Mouse (Mus musculus): ENCODE measurements around the gene Dnm3. TPM values are rescaled to one million over a fixed set of nuclear protein-coding genes. Genes with fewer than 3 reads are reported as not detected.

Gene Dnm3
- polyA plus RNA-seq, 1 experiment from 2014 or later: 6.5 TPM

- Histone ChIP-seq H3K4me3 (ENCODE audit: low read length) (no peak overlapping the region), H3K27ac (ENCODE audit: low read depth, low read length) (no peak overlapping the region), H3K36me3 (ENCODE audit: control insufficient read depth, insufficient read depth, low read length) (no peaks in the 10 kb centered on the region), H3K9me3 (ENCODE audit: control insufficient read depth, low read length) (no peaks in the 10 kb centered on the region), H3K4me1 (ENCODE audit: control insufficient read depth, insufficient read depth, low read length) (no peaks in the 10 kb centered on the region), H3K9ac (ENCODE audit: low read depth, low read length) (no peak overlapping the region), H3K27me3 (ENCODE audit: control insufficient read depth, insufficient read depth, low read length) (no peaks in the 10 kb centered on the region), H3K4me2 (replicated peaks; ENCODE audit: low read depth, low read length) (no peak overlapping the region)
- WGBS: 78% methylated on average over 5 of the region's 6 CpGs
- no peak for ATAC-seq (ENCODE audit: low FRiP score, low TSS enrichment)
Measured at GRCm38 (mm10) chr1:162145748-162146147, 332.1 kb downstream of the Dnm3 start.

- Histone ChIP-seq H3K4me3 (ENCODE audit: low read length) (no peak overlapping the region), H3K27ac (ENCODE audit: low read depth, low read length) (no peak overlapping the region), H3K9me3 (ENCODE audit: control insufficient read depth, low read length) (no peaks in the 10 kb centered on the region), H3K4me1 (ENCODE audit: control insufficient read depth, insufficient read depth, low read length) (no peaks in the 10 kb centered on the region), H3K9ac (ENCODE audit: low read depth, low read length) (no peak overlapping the region), H3K27me3 (ENCODE audit: control insufficient read depth, insufficient read depth, low read length) (no peaks in the 10 kb centered on the region), H3K36me3 (ENCODE audit: control insufficient read depth, insufficient read depth, low read length) (no peaks in the 10 kb centered on the region), H3K4me2 (replicated peaks; ENCODE audit: low read depth, low read length) (no peak overlapping the region)
- no peak for ATAC-seq (ENCODE audit: low FRiP score, low TSS enrichment)
- 86% methylated on average over 1 of the region's 1 CpGs for WGBS
Measured at GRCm38 (mm10) chr1:162144992-162145391, 332.8 kb downstream of the Dnm3 start.

- no peaks in the 10 kb centered on the region for H3K36me3 ChIP-seq (ENCODE audit: control insufficient read depth, insufficient read depth, low read length)
- 64% methylated on average over 6 of the region's 6 CpGs for WGBS
- no peak overlapping the region for H3K4me2 ChIP-seq (replicated peaks; ENCODE audit: low read depth, low read length)
- H3K9ac ChIP-seq (ENCODE audit: low read depth, low read length): no peak overlapping the region
- no peaks in the 10 kb centered on the region for H3K4me1 ChIP-seq (ENCODE audit: control insufficient read depth, insufficient read depth, low read length)
- H3K27ac ChIP-seq (ENCODE audit: low read depth, low read length): no peak overlapping the region
- H3K9me3 ChIP-seq (ENCODE audit: control insufficient read depth, low read length): no peaks in the 10 kb centered on the region
- no peak overlapping the region for H3K4me3 ChIP-seq (ENCODE audit: low read length)
- H3K27me3 ChIP-seq (ENCODE audit: control insufficient read depth, insufficient read depth, low read length): no peaks in the 10 kb centered on the region
- ATAC-seq (ENCODE audit: low FRiP score, low TSS enrichment): no peak
Measured at GRCm38 (mm10) chr1:162143974-162144912, 333.6 kb downstream of the Dnm3 start.

GRCm38 (mm10) chr1:162142285-162142684 is 335.5 kb downstream of the Dnm3 start:
- ATAC-seq (ENCODE audit: low FRiP score, low TSS enrichment): no peak
- Histone ChIP-seq H3K27ac (ENCODE audit: low read depth, low read length) (no peak overlapping the region), H3K27me3 (ENCODE audit: control insufficient read depth, insufficient read depth, low read length) (no peaks in the 10 kb centered on the region), H3K4me2 (replicated peaks; ENCODE audit: low read depth, low read length) (no peak overlapping the region), H3K9ac (ENCODE audit: low read depth, low read length) (no peak overlapping the region), H3K9me3 (ENCODE audit: control insufficient read depth, low read length) (no peaks in the 10 kb centered on the region), H3K36me3 (ENCODE audit: control insufficient read depth, insufficient read depth, low read length) (no peaks in the 10 kb centered on the region), H3K4me1 (ENCODE audit: control insufficient read depth, insufficient read depth, low read length) (no peaks in the 10 kb centered on the region), H3K4me3 (ENCODE audit: low read length) (no peak overlapping the region)
- WGBS: 88% methylated on average over 7 of the region's 7 CpGs

- Histone ChIP-seq H3K4me2 (replicated peaks; ENCODE audit: low read depth, low read length) (no peak overlapping the region), H3K27me3 (ENCODE audit: control insufficient read depth, insufficient read depth, low read length) (no peaks in the 10 kb centered on the region), H3K36me3 (ENCODE audit: control insufficient read depth, insufficient read depth, low read length) (no peaks in the 10 kb centered on the region), H3K9ac (ENCODE audit: low read depth, low read length) (no peak overlapping the region), H3K4me1 (ENCODE audit: control insufficient read depth, insufficient read depth, low read length) (no peaks in the 10 kb centered on the region), H3K27ac (ENCODE audit: low read depth, low read length) (no peak overlapping the region), H3K9me3 (ENCODE audit: control insufficient read depth, low read length) (no peaks in the 10 kb centered on the region), H3K4me3 (ENCODE audit: low read length) (no peak overlapping the region)
- no peak for ATAC-seq (ENCODE audit: low FRiP score, low TSS enrichment)
- 52% methylated on average over 4 of the region's 4 CpGs for WGBS
Measured at GRCm38 (mm10) chr1:162136328-162136727, 341.5 kb downstream of the Dnm3 start.

- no peak overlapping the region for H3K27ac ChIP-seq (ENCODE audit: low read depth, low read length)
- no peaks in the 10 kb centered on the region for H3K36me3 ChIP-seq (ENCODE audit: control insufficient read depth, insufficient read depth, low read length)
- no peaks in the 10 kb centered on the region for H3K27me3 ChIP-seq (ENCODE audit: control insufficient read depth, insufficient read depth, low read length)
- no peaks in the 10 kb centered on the region for H3K4me1 ChIP-seq (ENCODE audit: control insufficient read depth, insufficient read depth, low read length)
- H3K4me3 ChIP-seq (ENCODE audit: low read length): no peak overlapping the region
- ATAC-seq (ENCODE audit: low FRiP score, low TSS enrichment): no peak
- no peaks in the 10 kb centered on the region for H3K9me3 ChIP-seq (ENCODE audit: control insufficient read depth, low read length)
- 87% methylated on average over 11 of the region's 11 CpGs for WGBS
- H3K4me2 ChIP-seq (replicated peaks; ENCODE audit: low read depth, low read length): no peak overlapping the region
- no peak overlapping the region for H3K9ac ChIP-seq (ENCODE audit: low read depth, low read length)
Measured at GRCm38 (mm10) chr1:162135451-162136213, 342.2 kb downstream of the Dnm3 start.

- Histone ChIP-seq H3K27me3 (ENCODE audit: control insufficient read depth, insufficient read depth, low read length) (no peaks in the 10 kb centered on the region), H3K36me3 (ENCODE audit: control insufficient read depth, insufficient read depth, low read length) (no peaks in the 10 kb centered on the region), H3K4me1 (ENCODE audit: control insufficient read depth, insufficient read depth, low read length) (no peaks in the 10 kb centered on the region), H3K27ac (ENCODE audit: low read depth, low read length) (no peak overlapping the region), H3K4me2 (replicated peaks; ENCODE audit: low read depth, low read length) (no peak overlapping the region), H3K9me3 (ENCODE audit: control insufficient read depth, low read length) (no peaks in the 10 kb centered on the region), H3K4me3 (ENCODE audit: low read length) (no peak overlapping the region), H3K9ac (ENCODE audit: low read depth, low read length) (no peak overlapping the region)
- ATAC-seq (ENCODE audit: low FRiP score, low TSS enrichment): no peak
- WGBS: 57% methylated on average over 3 of the region's 3 CpGs
Measured at GRCm38 (mm10) chr1:162134651-162135066, 343.2 kb downstream of the Dnm3 start.

- H3K27ac ChIP-seq (ENCODE audit: low read depth, low read length): no peak overlapping the region
Measured at GRCm38 (mm10) chr1:162132908-162133641, 344.8 kb downstream of the Dnm3 start.

More at GRCm38 (mm10) chr1:162132908-162133641, 344.8 kb downstream of the Dnm3 start:
- H3K36me3 ChIP-seq (ENCODE audit: control insufficient read depth, insufficient read depth, low read length): no peaks in the 10 kb centered on the region
- H3K4me3 ChIP-seq (ENCODE audit: low read length): no peak overlapping the region
- no peak overlapping the region for H3K4me2 ChIP-seq (replicated peaks; ENCODE audit: low read depth, low read length)
- H3K27me3 ChIP-seq (ENCODE audit: control insufficient read depth, insufficient read depth, low read length): no peaks in the 10 kb centered on the region
- no peak overlapping the region for H3K9ac ChIP-seq (ENCODE audit: low read depth, low read length)
- ATAC-seq (ENCODE audit: low FRiP score, low TSS enrichment): no peak
- no peaks in the 10 kb centered on the region for H3K9me3 ChIP-seq (ENCODE audit: control insufficient read depth, low read length)
- no peaks in the 10 kb centered on the region for H3K4me1 ChIP-seq (ENCODE audit: control insufficient read depth, insufficient read depth, low read length)
- 90% methylated on average over 8 of the region's 8 CpGs for WGBS

All from kidney, embryonic 14.5 days (tissue).